Mouse (Mus musculus) ES-Bruce4 (cell line): ENCODE measurements around the gene Rcn3.

Experiments
- CTCF ChIP-seq: IDR thresholded peaks from one replicate; pipeline ENCODE4 v1.8.1; 2011; ENCODE audit warnings: low read depth, low read length
- EP300 ChIP-seq: IDR thresholded peaks from 2 replicates; pipeline ENCODE4 v1.6.1; 2011; ENCODE audit warnings: low read depth, low read length; ENCODE audit not compliant: insufficient read depth
- POLR2A ChIP-seq: IDR thresholded peaks from one replicate; pipeline ENCODE4 v1.8.1; 2011; ENCODE audit warnings: low read length; ENCODE audit not compliant: insufficient read depth

DNA sequence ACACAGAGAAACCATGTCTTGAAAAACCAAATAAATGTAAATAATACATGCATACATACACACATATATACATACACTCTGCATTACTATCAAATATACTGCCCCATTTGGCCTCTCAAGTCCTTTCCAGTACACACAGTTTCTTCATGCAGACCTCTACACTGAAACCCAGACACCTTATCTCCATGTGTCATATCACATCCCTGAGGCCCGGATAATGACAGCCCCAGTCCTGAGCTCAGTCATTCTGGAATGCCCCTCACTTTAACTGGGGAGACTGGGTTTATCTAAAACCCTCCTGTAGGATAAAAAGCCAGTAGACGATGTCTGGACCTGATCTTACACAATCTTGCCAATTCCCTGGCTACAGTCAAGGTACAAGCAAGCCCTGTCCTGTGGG lies 21.5 kb upstream of the Rcn3 start:
- no peak for TF ChIP-seq CTCF
- TF ChIP-seq POLR2A = no peak
- no peak for TF ChIP-seq EP300
